Mouse (Mus musculus) testis, adult 10 weeks (tissue): Measurements from ENCODE around the gene Cacna1h. TPM values are rescaled to one million over a fixed set of nuclear protein-coding genes. Genes with fewer than 3 reads are reported as not detected.

Source experiments
- polyA plus RNA-seq: library from polyadenylated mRNA; stranded (reverse); fragments of 350-450 nt; fragmentation: Illumina TruSeq; extraction: RNeasy Lipid Tissue Mini Kit (QIAGEN cat#74804); gene quantifications from one replicate; pipeline ENCODE4 v1.2.3, GENCODE M21; 2014; ENCODE audit warnings: low read depth, low replicate concordance

The Cacna1h gene
- 3.0 TPM for polyA plus RNA-seq

DNA sequence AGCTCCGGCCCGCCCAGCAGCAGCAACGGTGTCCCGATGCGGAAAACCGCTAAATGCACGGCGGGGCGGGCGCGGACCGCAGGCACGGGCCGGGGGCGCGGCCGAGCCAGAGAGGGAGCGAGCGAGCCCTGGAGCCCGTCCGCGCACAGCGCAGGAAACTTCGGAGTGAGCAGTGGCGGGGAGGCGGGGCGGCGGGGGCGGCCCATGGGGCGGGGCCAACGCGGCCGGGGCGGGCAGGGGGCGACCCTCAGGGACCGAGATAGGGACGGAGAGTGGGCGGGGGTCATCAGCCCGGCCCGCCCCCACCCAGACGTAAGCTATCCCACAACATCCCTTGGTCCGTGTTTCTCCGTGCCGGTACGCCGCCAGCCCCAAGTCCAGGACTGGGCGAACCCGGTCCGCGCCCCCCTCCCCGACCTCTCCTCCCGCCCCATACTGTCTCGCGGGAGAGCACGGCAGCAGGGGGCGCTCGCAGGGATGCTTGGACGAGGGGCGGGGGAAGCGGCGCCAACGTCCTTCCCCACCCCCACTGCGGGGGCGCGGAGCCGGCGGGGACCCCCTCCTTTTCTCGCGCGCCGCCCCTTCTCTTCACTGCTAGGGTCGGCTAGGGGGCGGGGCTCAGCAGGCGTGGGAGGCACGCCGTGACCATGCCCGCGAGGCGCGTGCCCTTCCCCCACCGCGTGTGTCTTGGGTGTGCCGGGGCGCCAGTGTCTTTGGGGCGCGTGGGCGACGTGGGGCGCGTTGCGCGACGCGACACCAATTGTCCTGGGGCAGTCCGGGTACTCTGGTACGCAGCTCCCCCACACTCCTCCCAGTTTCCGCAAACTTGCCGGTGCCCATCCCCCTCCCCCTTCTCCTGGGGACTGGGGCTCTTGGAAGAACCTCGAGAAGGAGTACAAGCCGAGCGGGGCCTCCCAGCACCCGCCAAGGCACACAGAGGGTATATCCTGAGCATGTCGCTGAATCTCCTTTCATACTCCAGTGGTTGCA, at the start of gene Cacna1h:
Cacna1h (minus strand) TSS at position 167 of the 990 bp plus-strand sequence.

DNA sequence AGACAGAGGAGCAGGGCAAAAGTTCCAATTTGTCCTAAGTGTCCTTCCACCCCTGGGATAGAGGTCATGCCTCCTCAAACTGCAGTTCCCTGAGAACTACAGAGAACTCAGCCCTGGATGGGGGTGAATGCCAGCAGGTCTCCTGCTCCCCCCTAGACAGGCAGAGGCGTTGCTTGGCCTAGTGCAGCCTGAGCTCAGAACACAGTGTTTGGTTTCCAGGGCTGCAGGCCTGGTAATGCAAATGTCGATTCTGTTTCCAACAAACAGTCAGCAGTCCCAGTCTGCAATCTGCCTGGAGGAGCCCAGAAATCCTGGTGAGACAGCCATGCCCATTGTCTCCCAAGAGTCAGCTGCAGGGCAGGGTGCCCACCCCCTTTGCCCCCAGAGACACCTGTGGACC, 20.7 kb upstream of the Cacna1h start, which contains the start of gene Tekt4:
Tekt4 (plus strand) TSS at position 344 of the 400 bp plus-strand sequence.

DNA sequence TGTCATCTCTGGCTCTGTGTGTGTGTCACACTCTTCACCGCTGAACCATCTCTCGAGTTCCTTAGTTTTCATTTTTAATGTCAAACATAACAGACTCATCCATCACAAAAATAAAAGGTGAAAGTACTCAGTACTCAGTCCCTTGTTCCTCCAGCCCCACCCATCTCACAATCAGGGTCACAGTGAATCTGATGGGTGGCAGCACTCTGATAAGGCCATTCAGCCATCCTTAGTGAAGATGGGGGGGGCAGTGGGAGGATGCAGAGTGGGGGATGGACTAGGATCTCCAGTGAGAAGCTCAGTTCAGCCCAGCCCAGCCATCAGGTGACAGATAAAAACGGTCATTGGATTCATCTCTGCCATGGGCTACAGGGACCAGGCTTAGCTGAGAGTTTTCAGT, 64.6 kb downstream of the Cacna1h start, which contains the start of gene Tpsg1:
Tpsg1 (plus strand) TSS at position 301 of the 400 bp plus-strand sequence.

DNA sequence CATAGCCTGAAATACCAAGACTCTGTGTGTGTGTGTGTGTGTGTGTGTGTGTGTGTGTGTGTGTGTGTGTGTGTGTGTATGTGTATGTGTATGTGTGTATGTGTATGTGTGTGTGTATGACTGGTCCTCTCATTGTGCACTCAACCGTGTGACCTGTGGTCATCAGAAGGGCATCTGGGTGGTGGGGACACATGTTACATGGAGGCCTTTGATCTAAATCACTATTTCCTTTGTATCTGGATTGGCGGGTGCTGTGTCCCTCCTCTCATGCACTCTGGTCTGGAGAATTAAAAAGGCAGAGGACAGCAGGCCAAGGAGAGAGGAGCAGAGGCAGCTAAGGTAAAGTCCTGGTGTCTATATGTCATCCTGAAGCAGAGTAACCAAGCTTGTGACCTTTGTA, 67.6 kb downstream of the Cacna1h start, which contains the start of gene Tpsb2:
Tpsb2 (plus strand) TSS at position 301 of the 400 bp plus-strand sequence.

DNA sequence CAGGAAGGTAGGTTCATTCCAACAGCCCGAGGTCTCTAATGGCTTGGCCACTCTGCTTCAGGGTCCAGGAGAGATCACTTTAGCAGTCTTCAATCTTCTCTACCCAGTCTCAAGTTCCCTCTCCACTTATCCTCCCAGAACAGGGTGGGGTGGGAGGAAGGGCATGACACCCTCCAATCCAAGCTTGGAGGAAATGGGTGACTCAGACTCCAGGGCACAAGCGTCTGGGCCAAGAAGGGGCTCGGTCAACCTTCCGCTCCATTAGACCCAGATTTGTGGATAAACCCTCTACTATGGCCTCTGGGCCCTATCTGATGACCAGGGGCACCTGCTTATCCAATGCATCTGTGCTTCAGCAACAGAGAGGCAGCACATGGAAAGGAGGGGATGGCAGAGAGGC, 88.1 kb downstream of the Cacna1h start, which contains the start of gene Tpsab1:
Tpsab1 (minus strand) TSS at position 101 of the 400 bp plus-strand sequence.

Other genes starting within 250 kb of the Cacna1h start
- 5.9 TPM for gene BC003965, start 249.2 kb downstream of the Cacna1h start, polyA plus RNA-seq
- gene Unkl, start 245.4 kb downstream of the Cacna1h start, polyA plus RNA-seq = 3.5 TPM
- 2.9 TPM for gene Gnptg, start 193.7 kb downstream of the Cacna1h start, polyA plus RNA-seq
- 6.2 TPM for gene Tsr3, start 193.6 kb downstream of the Cacna1h start, polyA plus RNA-seq
- gene Baiap3, start 177.4 kb downstream of the Cacna1h start, polyA plus RNA-seq = 0.20 TPM
- gene Ube2i, start 159.2 kb downstream of the Cacna1h start, polyA plus RNA-seq = 461 TPM
- not detected for gene Prss34, start 135.4 kb downstream of the Cacna1h start, polyA plus RNA-seq
- not detected for gene Prss28, start 125.1 kb downstream of the Cacna1h start, polyA plus RNA-seq
- gene Prss29, start 115.1 kb downstream of the Cacna1h start, polyA plus RNA-seq = not detected
- not detected for gene Tpsab1, start 88.2 kb downstream of the Cacna1h start, polyA plus RNA-seq
- gene Tpsb2, start 67.5 kb downstream of the Cacna1h start, polyA plus RNA-seq = not detected
- not detected for gene Tpsg1, start 64.5 kb downstream of the Cacna1h start, polyA plus RNA-seq
- gene Tekt4, start 20.8 kb upstream of the Cacna1h start, polyA plus RNA-seq = 6.4 TPM
- gene Sstr5, start 63.5 kb upstream of the Cacna1h start, polyA plus RNA-seq = not detected
- gene Sox8, start 136.9 kb upstream of the Cacna1h start, polyA plus RNA-seq = 4.2 TPM
- gene Lmf1, start 145.3 kb upstream of the Cacna1h start, polyA plus RNA-seq = 2.4 TPM